Mouse (Mus musculus) embryonic facial prominence, embryonic 13.5 days (tissue): ENCODE measurements at regions not wholly inside any gene's neighbourhood (a gene's known extent, or its start where the extent isn't known, plus 50 kb on each side); places are given as distances from the start of the nearest gene placed in this dataset.
A peak's percentile ranks its signal among the peaks of the same experiment; 100 is the strongest.
"Not testable (repeated sequence)": the region's sequence is repeated elsewhere in the genome, so short reads cannot be mapped to it uniquely, and the experiment has no call there.

Experiments
- ATAC-seq: fragments of 200-750 bp; cut with Nextera tagmentation; 2 replicates; pipeline ENCODE4 v1.8.0; 2017; ENCODE audit warnings: low read depth; ENCODE audit not compliant: insufficient number of reproducible peaks, insufficient read depth, low FRiP score, low TSS enrichment
- H3K27ac ChIP-seq: fragments of 300-500 bp; sonication (generic); 2 replicates; pipeline ENCODE4 v1.5.1; 2015; ENCODE audit warnings: moderate library complexity, mild to moderate bottlenecking, inconsistent platforms
- H3K27me3 ChIP-seq: fragments of 300-500 bp; sonication (generic); 2 replicates; pipeline ENCODE4 v1.6.1; 2015; ENCODE audit warnings: mild to moderate bottlenecking, inconsistent platforms
- H3K36me3 ChIP-seq: fragments of 300-500 bp; sonication (generic); 2 replicates; pipeline ENCODE4 v1.6.1; 2015; ENCODE audit warnings: mild to moderate bottlenecking, inconsistent platforms
- H3K4me1 ChIP-seq: fragments of 300-500 bp; sonication (generic); 2 replicates; pipeline ENCODE4 v1.6.1; 2015; ENCODE audit warnings: inconsistent platforms
- H3K4me2 ChIP-seq: fragments of 300-500 bp; sonication (generic); 2 replicates; pipeline ENCODE4 v1.6.1; 2015; ENCODE audit warnings: moderate library complexity, mild to moderate bottlenecking, inconsistent platforms
- H3K4me3 ChIP-seq: fragments of 300-500 bp; sonication (generic); 2 replicates; pipeline ENCODE4 v1.5.1; 2015; ENCODE audit warnings: mild to moderate bottlenecking, inconsistent platforms
- H3K9ac ChIP-seq: fragments of 300-500 bp; sonication (generic); 2 replicates; pipeline ENCODE4 v1.6.1; 2015; ENCODE audit warnings: mild to moderate bottlenecking, inconsistent platforms
- H3K9me3 ChIP-seq: fragments of 300-500 bp; sonication (generic); 2 replicates; pipeline ENCODE4 v1.6.1; 2016; ENCODE audit warnings: inconsistent platforms
- WGBS: fragments of 180-500 bp; shearing (Covaris S2); methylation state at CpG from one replicate; pipeline ENCODE4 v1.1.7; 2015; ENCODE audit warnings: mixed read lengths; 5-methylcytosine and 5-hydroxymethylcytosine counted together

GRCm38 (mm10) chr1:41908808-41909110 is 786.8 kb upstream of the Pou3f3 start:
- no peaks in the 10 kb centered on the region for H3K27me3 ChIP-seq
- WGBS, result 76% methylated on average over 5 of the region's 5 CpGs
- H3K27ac ChIP-seq, result no peak overlapping the region
- no peak overlapping the region for H3K4me2 ChIP-seq
- no peaks in the 10 kb centered on the region for H3K36me3 ChIP-seq
- no peak overlapping the region for H3K4me3 ChIP-seq
- H3K9ac ChIP-seq, result no peak overlapping the region
- no peaks in the 10 kb centered on the region for H3K4me1 ChIP-seq
- no peak for ATAC-seq
- no peaks in the 10 kb centered on the region for H3K9me3 ChIP-seq

DNA sequence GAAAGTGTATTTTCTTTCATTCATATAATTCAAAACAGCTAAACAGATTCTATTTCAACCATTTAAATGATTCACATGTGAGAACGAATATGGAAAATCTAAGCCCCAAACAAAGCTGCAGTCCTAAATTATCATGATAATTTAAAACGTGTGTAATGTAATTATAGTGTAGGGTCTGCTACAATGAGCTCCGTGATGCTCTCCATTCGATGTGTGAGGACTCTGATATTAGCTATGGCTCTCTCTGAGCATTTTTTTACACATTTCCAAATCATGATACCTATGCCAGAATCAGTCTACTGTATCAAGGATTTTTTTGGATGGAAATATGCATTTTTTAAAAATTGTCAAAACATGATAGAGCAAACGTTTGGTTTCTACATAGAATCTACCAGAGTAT is 785.8 kb upstream of the Pou3f3 start:
- H3K9me3 ChIP-seq, result no peaks in the 10 kb centered on the region
- H3K4me3 ChIP-seq, result no peak overlapping the region
- no peaks in the 10 kb centered on the region for H3K36me3 ChIP-seq
- H3K4me2 ChIP-seq, result no peak overlapping the region
- H3K4me1 ChIP-seq, result no peaks in the 10 kb centered on the region
- WGBS, result 46% methylated on average over 5 of the region's 5 CpGs
- no peak overlapping the region for H3K27ac ChIP-seq
- no peaks in the 10 kb centered on the region for H3K27me3 ChIP-seq
- no peak for ATAC-seq
- no peak overlapping the region for H3K9ac ChIP-seq

DNA sequence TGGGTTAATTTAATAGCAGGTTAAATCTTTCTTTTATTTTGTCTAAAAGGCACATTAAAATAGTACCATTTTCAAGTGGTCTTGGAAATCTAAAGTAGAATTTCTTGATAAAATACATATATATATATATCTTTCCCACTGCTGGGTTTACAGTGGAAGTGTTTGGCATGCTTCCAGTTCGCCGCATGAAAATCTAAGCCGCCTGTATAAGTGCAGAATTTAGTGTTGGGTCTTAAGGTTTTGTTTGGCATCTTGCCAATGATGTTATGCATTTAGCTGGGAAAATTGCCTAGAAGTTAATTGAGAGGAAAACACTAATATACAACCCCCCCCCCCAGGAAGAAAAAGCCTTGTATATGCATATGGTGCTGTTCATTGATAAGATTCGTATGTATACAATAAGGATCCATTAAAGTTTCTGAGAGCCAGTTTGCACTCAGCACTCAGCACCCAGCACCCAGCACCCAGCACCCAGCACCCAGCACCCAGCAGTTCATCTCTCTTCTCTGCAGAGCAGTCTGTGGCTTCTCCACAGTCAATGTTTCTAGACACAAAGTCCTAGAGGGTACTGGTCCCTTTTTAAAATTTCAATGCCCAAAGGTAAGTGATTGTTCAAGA is 778.7 kb upstream of the Pou3f3 start:
- H3K4me3 ChIP-seq, result no peak overlapping the region
- H3K36me3 ChIP-seq, result no peaks in the 10 kb centered on the region
- 39% methylated on average over 4 of the region's 4 CpGs for WGBS
- no peak overlapping the region for H3K9ac ChIP-seq
- no peaks in the 10 kb centered on the region for H3K27me3 ChIP-seq
- H3K9me3 ChIP-seq, result no peaks in the 10 kb centered on the region
- H3K4me2 ChIP-seq, result no peak overlapping the region
- 0 out of 2 replicates have a peak, but pooled peaks have one; percentile 37 for ATAC-seq
- peaks cover 21% of the 10 kb centered on the region for H3K4me1 ChIP-seq
- no peak overlapping the region for H3K27ac ChIP-seq

- not testable (repeated sequence) for H3K9ac ChIP-seq, H3K4me3 ChIP-seq, H3K27me3 ChIP-seq, H3K27ac ChIP-seq, H3K4me2 ChIP-seq, H3K9me3 ChIP-seq, H3K36me3 ChIP-seq
- peaks cover 21% of the 10 kb centered on the region for H3K4me1 ChIP-seq
- ATAC-seq, result peak; percentile 81; the same call in 1 of the 2 replicates
- 73% methylated on average over 5 of the region's 5 CpGs for WGBS
These were observed 777.8 kb upstream of the Pou3f3 start for GRCm38 (mm10) chr1:41917807-41918206.

DNA sequence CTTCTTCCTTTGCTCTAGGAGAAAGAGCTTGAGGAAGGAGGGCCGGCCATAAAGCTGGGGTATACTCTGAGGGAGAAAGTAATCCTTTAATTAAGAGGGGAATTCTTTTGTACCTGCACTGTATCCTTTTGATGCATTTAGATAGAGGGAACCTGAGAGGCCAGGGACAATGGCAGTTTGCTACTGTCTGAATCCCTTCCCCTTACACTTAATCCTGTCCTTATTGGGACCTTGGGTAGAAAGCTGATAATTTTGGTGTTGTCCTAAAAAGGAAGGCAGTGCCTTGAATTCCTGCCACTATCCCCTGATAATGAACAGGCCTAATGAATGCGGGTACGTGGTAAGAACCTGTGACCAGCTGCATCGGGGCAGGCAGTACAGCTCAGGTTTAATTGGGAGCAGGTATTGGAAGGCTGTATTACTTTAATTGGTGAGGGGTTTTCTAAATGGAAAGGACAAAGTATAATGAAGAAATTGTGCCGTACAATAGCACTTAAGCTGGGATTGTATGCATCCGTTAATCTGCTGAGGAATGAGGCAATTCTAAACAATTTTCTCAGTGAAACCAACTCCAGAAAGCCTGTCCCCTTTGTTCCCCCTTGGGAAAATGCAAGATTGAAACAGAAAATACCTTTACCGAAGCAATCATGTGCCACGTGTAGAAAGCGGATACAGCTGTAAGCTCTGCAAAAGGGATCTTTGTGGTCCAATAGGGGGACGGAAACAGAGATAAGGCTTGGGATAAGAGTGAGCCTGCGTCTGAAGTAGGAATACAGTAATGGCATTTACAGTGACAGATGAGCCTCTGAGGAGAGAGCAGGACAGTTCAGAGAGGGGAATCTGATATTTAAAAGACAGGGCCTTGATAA is 776.9 kb upstream of the Pou3f3 start:
- no peaks in the 10 kb centered on the region for H3K9me3 ChIP-seq
- H3K4me3 ChIP-seq, result 0 out of 2 replicates have a peak overlapping the region, but pooled peaks have one; percentile 4
- no peaks in the 10 kb centered on the region for H3K27me3 ChIP-seq
- peak overlapping the region; percentile 36 for H3K4me2 ChIP-seq
- no peak overlapping the region for H3K27ac ChIP-seq
- peaks cover 21% of the 10 kb centered on the region for H3K4me1 ChIP-seq
- WGBS, result 14% methylated on average over 11 of the region's 11 CpGs
- H3K36me3 ChIP-seq, result no peaks in the 10 kb centered on the region
- ATAC-seq, result no peak
- H3K9ac ChIP-seq, result no peak overlapping the region

- Histone ChIP-seq H3K4me3 (no peak overlapping the region), H3K27ac (no peak overlapping the region), H3K4me1 (no peaks in the 10 kb centered on the region), H3K9me3 (no peaks in the 10 kb centered on the region), H3K36me3 (no peaks in the 10 kb centered on the region), H3K4me2 (no peak overlapping the region), H3K9ac (no peak overlapping the region), H3K27me3 (no peaks in the 10 kb centered on the region)
- no peak for ATAC-seq
- WGBS, result 88% methylated on average over 1 of the region's 1 CpGs
These were observed 761.8 kb upstream of the Pou3f3 start for GRCm38 (mm10) chr1:41933777-41934176.

GRCm38 (mm10) chr1:41935912-41936478 is 759.6 kb upstream of the Pou3f3 start:
- H3K27me3 ChIP-seq, result no peaks in the 10 kb centered on the region
- H3K4me2 ChIP-seq, result no peak overlapping the region

DNA sequence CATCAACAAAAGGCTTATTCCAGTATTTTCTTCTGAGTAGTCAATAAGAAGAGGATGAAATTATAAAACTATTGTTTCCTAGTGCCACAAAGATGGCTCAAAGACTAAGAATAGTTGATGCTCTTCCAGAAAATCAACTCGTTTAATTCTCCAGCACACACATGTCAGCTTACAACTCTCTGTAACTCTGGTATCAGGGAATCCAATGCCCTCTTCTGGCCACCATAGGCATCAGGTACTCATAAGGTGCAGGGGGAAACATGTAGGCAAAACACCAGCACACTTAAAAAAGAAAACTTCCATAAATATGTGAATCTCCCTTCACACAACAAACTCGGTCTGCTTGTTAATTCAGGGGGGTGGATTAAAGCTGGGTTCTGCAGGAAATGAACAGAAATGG is 734.6 kb upstream of the Pou3f3 start:
- Histone ChIP-seq H3K4me2 (no peak overlapping the region), H3K36me3 (no peaks in the 10 kb centered on the region), H3K27ac (no peak overlapping the region), H3K9me3 (no peaks in the 10 kb centered on the region), H3K27me3 (no peaks in the 10 kb centered on the region), H3K4me3 (no peak overlapping the region), H3K4me1 (no peaks in the 10 kb centered on the region), H3K9ac (no peak overlapping the region)
- WGBS, result 32% methylated on average over 2 of the region's 2 CpGs
- no peak for ATAC-seq

More at GRCm38 (mm10) chr1:41935912-41936478, 759.6 kb upstream of the Pou3f3 start:
- H3K9ac ChIP-seq, result no peak overlapping the region
- no peak for ATAC-seq
- no peaks in the 10 kb centered on the region for H3K9me3 ChIP-seq
- H3K27ac ChIP-seq, result no peak overlapping the region
- no peaks in the 10 kb centered on the region for H3K36me3 ChIP-seq
- H3K4me1 ChIP-seq, result no peaks in the 10 kb centered on the region
- 89% methylated on average over 7 of the region's 7 CpGs for WGBS
- H3K4me3 ChIP-seq, result no peak overlapping the region

DNA sequence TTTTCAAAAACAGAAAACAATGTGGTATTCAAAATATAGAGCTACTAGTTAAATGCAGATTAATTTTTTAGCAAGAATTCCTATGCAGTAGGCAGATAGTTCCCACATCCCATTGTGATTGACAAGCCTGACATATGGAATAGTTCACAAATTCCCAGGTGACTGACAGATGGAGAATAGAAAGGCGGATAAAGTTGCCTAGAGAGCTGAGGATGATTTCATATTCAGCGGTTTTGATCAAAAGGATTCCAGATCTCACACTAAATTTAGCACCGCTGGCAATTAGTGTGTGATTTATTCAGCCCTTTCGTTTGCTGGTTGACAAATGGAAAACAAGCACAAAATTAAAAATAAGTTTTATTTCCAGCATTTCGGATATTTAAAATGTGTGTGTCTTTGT is 714.0 kb upstream of the Pou3f3 start:
- Histone ChIP-seq H3K4me1 (no peaks in the 10 kb centered on the region), H3K4me3 (no peak overlapping the region), H3K4me2 (no peak overlapping the region), H3K9me3 (no peaks in the 10 kb centered on the region), H3K36me3 (no peaks in the 10 kb centered on the region), H3K27me3 (no peaks in the 10 kb centered on the region), H3K27ac (no peak overlapping the region), H3K9ac (no peak overlapping the region)
- no peak for ATAC-seq
- whole genome bisulfite sequencing, result 59% methylated on average over 5 of the region's 5 CpGs

GRCm38 (mm10) chr1:42006235-42006634 is 689.3 kb upstream of the Pou3f3 start:
- H3K36me3 ChIP-seq, result no peaks in the 10 kb centered on the region
- no peaks in the 10 kb centered on the region for H3K9me3 ChIP-seq
- no peak overlapping the region for H3K9ac ChIP-seq
- no peak overlapping the region for H3K27ac ChIP-seq
- H3K4me2 ChIP-seq, result no peak overlapping the region
- ATAC-seq, result no peak
- WGBS, result 62% methylated on average over 6 of the region's 6 CpGs
- no peak overlapping the region for H3K4me3 ChIP-seq
- no peaks in the 10 kb centered on the region for H3K27me3 ChIP-seq
- H3K4me1 ChIP-seq, result no peaks in the 10 kb centered on the region

DNA sequence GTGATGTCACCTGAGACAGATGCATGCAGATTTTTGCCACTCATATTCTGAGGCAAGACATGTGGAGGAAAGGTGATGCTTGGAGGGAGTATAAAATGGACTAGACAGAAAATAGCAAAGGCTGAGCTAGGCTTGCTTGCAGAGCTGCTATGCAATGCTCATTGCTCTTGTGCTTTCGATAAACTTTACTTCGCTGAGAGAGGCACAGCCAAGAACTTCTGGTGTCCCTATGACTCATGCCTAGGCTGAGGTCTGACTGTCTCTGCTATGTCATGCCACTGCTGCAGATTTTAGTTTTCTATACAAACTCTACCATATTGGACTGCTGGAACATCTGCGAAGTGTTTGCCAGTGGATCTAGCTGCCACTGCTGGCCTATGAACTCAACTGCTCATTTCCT is 687.5 kb upstream of the Pou3f3 start:
- no peak overlapping the region for H3K4me3 ChIP-seq
- ATAC-seq, result no peak
- no peaks in the 10 kb centered on the region for H3K9me3 ChIP-seq
- no peaks in the 10 kb centered on the region for H3K4me1 ChIP-seq
- H3K27ac ChIP-seq, result no peak overlapping the region
- H3K27me3 ChIP-seq, result no peaks in the 10 kb centered on the region
- H3K4me2 ChIP-seq, result no peak overlapping the region
- H3K9ac ChIP-seq, result no peak overlapping the region
- WGBS, result 94% methylated on average over 3 of the region's 3 CpGs
- no peaks in the 10 kb centered on the region for H3K36me3 ChIP-seq

- Histone ChIP-seq H3K36me3 (no peaks in the 10 kb centered on the region), H3K9me3 (no peaks in the 10 kb centered on the region), H3K9ac (no peak overlapping the region), H3K27ac (no peak overlapping the region), H3K4me1 (no peaks in the 10 kb centered on the region), H3K4me3 (no peak overlapping the region), H3K27me3 (no peaks in the 10 kb centered on the region), H3K4me2 (no peak overlapping the region)
- no peak for ATAC-seq
- 83% methylated on average over 3 of the region's 3 CpGs for WGBS
These were observed 682.7 kb upstream of the Pou3f3 start for GRCm38 (mm10) chr1:42012911-42013310.
